Mouse (Mus musculus) myocyte (in vitro differentiated cells): ENCODE data around the gene Slc29a1. TPM values are rescaled to one million over a fixed set of nuclear protein-coding genes. Genes with fewer than 3 reads are reported as not detected.

ENCODE experiments used
- H3K27me3 ChIP-seq: one replicate; pipeline ENCODE4 v1.6.1; 2011; ENCODE audit not compliant: control insufficient read depth, insufficient read depth, insufficient read length
- H3K36me3 ChIP-seq: one replicate; pipeline ENCODE4 v1.6.1; 2011; ENCODE audit not compliant: control insufficient read depth, insufficient read depth
- H3K4me2 ChIP-seq: one replicate; pipeline ENCODE4 v1.6.1; 2011; ENCODE audit warnings: low read depth, control low read depth
- H3K4me3 ChIP-seq: one replicate; pipeline ENCODE4 v1.5.1; 2011; ENCODE audit warnings: mild to moderate bottlenecking, control low read depth, moderate library complexity
- H3K79me2 ChIP-seq: one replicate; pipeline ENCODE4 v1.6.1; 2011; ENCODE audit not compliant: control insufficient read depth, insufficient read depth
- H3ac ChIP-seq: one replicate; pipeline ENCODE4 v1.6.1; 2011; ENCODE audit not compliant: control insufficient read depth, insufficient read length
- CEBPB ChIP-seq: IDR thresholded peaks from 2 replicates; pipeline ENCODE4 v1.6.1; 2011; ENCODE audit warnings: mild to moderate bottlenecking, moderate library complexity; ENCODE audit not compliant: poor library complexity, insufficient read depth, severe bottlenecking
- E2F4 ChIP-seq: IDR thresholded peaks from one replicate; pipeline ENCODE4 v1.6.1; 2011; ENCODE audit warnings: mild to moderate bottlenecking, control low read depth, moderate library complexity; ENCODE audit not compliant: insufficient read depth
- MAX ChIP-seq: IDR thresholded peaks from one replicate; pipeline ENCODE4 v1.6.1; 2011; ENCODE audit warnings: low read depth, mild to moderate bottlenecking, control low read depth
- MYOD1 ChIP-seq, 3 experiments: IDR thresholded peaks; one replicate each; pipeline ENCODE4 v1.6.1; 2011; ENCODE audit warnings: control low read depth in 2 of 3, low read depth in 2 of 3, mild to moderate bottlenecking in 2 of 3, moderate library complexity in 1 of 3; ENCODE audit not compliant: insufficient read length in 2 of 3, control insufficient read depth in 1 of 3
- MYOG ChIP-seq, 3 experiments: IDR thresholded peaks; one replicate each; pipeline ENCODE4 v1.6.1; 2011; ENCODE audit warnings: control low read depth in 2 of 3, low read depth in 2 of 3, mild to moderate bottlenecking in 2 of 3; ENCODE audit not compliant: insufficient read length in 2 of 3, control insufficient read depth in 1 of 3, insufficient read depth in 1 of 3
- POLR2A ChIP-seq: IDR thresholded peaks from one replicate; pipeline ENCODE4 v1.6.1; 2011; ENCODE audit warnings: low read depth, mild to moderate bottlenecking, control low read depth, moderate library complexity; ENCODE audit not compliant: insufficient read length
- POLR2AphosphoS2 ChIP-seq: IDR thresholded peaks from one replicate; pipeline ENCODE4 v1.6.1; 2011; ENCODE audit warnings: low read depth, control low read depth; ENCODE audit not compliant: insufficient read length
- REST ChIP-seq: IDR thresholded peaks from one replicate; pipeline ENCODE4 v1.6.1; 2011; ENCODE audit warnings: mild to moderate bottlenecking, control low read depth, moderate library complexity; ENCODE audit not compliant: insufficient read depth, insufficient read length
- SRF ChIP-seq: IDR thresholded peaks from one replicate; pipeline ENCODE4 v1.6.1; 2011; ENCODE audit warnings: low read depth; ENCODE audit not compliant: control insufficient read depth, insufficient read length
- TCF12 ChIP-seq: IDR thresholded peaks from one replicate; pipeline ENCODE4 v1.6.1; 2011; ENCODE audit warnings: mild to moderate bottlenecking, control low read depth; ENCODE audit not compliant: poor library complexity, insufficient read depth, severe bottlenecking
- TCF3 ChIP-seq: IDR thresholded peaks from one replicate; pipeline ENCODE4 v1.6.1; 2011; ENCODE audit warnings: low read depth, control low read depth; ENCODE audit not compliant: insufficient read length
- USF1 ChIP-seq: IDR thresholded peaks from one replicate; pipeline ENCODE4 v1.6.1; 2011; ENCODE audit warnings: low read depth, mild to moderate bottlenecking, control low read depth, moderate library complexity
- polyA plus RNA-seq: library from polyadenylated mRNA; unstranded; fragments of >200 nt; fragmentation: generic; extraction: Trizol; gene quantifications from one replicate; pipeline ENCODE4 v1.2.1, GENCODE M21; 2012; ENCODE audit warnings: missing spikeins

The Slc29a1 gene
- polyA plus RNA-seq, 1 experiment = 913 TPM

DNA sequence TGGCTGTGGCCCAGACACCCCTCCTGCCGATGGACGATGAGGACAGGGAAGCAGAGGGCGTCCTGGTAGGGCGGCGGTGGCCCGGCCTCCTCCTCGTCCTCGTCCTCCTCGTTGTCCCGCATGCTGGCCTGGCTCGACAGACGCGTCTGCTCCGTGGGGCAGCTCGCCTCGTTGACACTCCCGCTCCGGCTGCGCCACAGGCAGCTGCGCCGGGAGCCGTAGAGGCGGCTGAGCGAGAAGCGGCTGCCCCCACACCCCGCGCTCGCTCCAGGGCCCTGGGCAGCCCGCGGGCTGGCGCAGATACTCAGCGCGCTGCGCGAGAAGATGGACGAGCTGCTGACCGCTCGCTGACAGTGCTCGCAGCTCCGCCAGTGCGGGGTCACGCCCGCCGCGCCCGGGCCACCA is 54.5 kb downstream of the Slc29a1 start:
- H3K79me2 ChIP-seq = no peaks in the 10 kb centered on the region
- H3K4me2 ChIP-seq = no peak overlapping the region
- no peak overlapping the region for H3K4me3 ChIP-seq
- TF ChIP-seq TCF12 = no peak
- H3K36me3 ChIP-seq = no peaks in the 10 kb centered on the region
- H3ac ChIP-seq = no peak overlapping the region
- H3K27me3 ChIP-seq = peaks cover 64% of the 10 kb centered on the region

DNA sequence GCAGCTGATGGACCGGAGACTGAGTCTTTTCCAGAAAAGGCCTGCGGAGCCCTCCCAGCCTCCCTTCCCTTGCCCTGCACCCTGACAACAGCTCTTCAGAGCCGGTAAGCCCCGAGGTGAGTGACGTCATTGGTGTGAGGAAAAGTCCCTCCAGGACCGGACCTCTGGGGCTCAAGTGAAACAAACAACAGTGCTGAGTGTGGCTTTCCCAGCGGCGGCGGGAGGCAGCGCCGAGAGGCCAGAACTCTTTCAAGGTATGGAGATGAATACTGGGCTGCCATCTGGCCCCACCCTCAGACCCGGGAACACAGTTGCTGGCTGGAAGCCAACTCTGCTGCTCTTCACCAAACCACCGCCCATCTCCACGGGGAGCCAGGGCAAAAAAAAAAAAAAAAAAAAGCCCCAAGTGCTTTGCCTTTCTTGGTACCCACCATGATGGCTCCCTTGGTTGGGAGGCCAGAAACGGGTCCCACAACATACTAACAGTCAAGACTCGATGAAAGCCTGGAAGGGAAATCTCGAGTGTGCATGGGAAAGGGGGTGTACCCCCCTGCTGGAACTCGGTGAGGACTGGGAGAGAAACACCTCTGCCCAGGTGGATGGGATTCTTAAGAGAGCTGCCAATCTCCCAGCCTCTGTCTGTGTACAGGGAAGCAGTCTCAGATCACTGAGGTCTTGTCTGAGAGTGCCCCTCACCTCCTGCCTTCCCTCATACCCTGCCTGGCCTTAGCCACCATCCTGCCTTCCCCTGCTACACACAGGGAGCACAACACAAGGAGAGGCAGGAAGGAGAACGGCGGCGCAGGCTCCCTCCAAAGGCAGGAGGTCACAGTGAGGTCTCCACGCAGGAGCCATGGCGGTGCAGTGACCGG is 55.2 kb downstream of the Slc29a1 start:
- Histone ChIP-seq H3K4me3 (no peak overlapping the region), H3ac (no peak overlapping the region), H3K36me3 (no peaks in the 10 kb centered on the region), H3K27me3 (peaks cover 67% of the 10 kb centered on the region), H3K4me2 (no peak overlapping the region), H3K79me2 (no peaks in the 10 kb centered on the region)
- no peak for TF ChIP-seq TCF12
- TF ChIP-seq TCF3 = no peak
- TF ChIP-seq MYOG (IDR thresholded peaks at IDR 0.05; ENCODE audit: control insufficient read depth in 1 of 3, insufficient read depth in 1 of 3, insufficient read length in 2 of 3, low read depth in 2 of 3) = no peak
- no peak for TF ChIP-seq MAX
- TF ChIP-seq SRF = no peak
- no peak for TF ChIP-seq USF1

DNA sequence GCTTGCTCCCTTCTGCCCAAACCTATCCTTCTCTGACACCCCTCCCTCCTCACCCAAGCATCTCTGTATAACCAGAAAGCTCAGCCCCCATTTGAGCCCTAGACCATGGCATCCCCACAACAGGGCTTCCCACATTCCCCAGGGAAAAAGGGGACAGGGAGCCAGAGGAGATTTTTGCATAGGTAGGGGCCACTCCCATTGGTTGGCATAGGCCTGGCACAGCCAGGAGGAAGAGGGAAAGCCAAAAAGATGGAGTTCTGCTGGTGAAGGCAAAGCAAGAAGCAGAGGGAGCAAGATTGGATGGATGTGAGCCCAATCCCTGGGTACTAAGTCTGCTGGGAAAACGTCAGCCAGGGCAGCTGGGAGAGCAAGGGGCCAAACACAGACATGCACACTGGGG is 56.3 kb downstream of the Slc29a1 start:
- Histone ChIP-seq H3K36me3 (no peaks in the 10 kb centered on the region), H3K4me3 (no peak overlapping the region), H3K27me3 (peaks cover 67% of the 10 kb centered on the region), H3K79me2 (no peaks in the 10 kb centered on the region), H3ac (no peak overlapping the region), H3K4me2 (no peak overlapping the region)
- no peak for TF ChIP-seq MYOD1 (IDR thresholded peaks at IDR 0.05; ENCODE audit: control insufficient read depth in 1 of 3, insufficient read length in 2 of 3, low read depth in 2 of 3)
- TF ChIP-seq TCF3 = no peak
- TF ChIP-seq SRF = no peak
- no peak for TF ChIP-seq POLR2AphosphoS2
- no peak for TF ChIP-seq MYOG (IDR thresholded peaks at IDR 0.05; ENCODE audit: control insufficient read depth in 1 of 3, insufficient read depth in 1 of 3, insufficient read length in 2 of 3, low read depth in 2 of 3)
- TF ChIP-seq REST = no peak
- no peak for TF ChIP-seq E2F4
- TF ChIP-seq USF1 = no peak
- no peak for TF ChIP-seq POLR2A
- TF ChIP-seq CEBPB = no peak
- no peak for TF ChIP-seq MAX
- TF ChIP-seq TCF12 = no peak

DNA sequence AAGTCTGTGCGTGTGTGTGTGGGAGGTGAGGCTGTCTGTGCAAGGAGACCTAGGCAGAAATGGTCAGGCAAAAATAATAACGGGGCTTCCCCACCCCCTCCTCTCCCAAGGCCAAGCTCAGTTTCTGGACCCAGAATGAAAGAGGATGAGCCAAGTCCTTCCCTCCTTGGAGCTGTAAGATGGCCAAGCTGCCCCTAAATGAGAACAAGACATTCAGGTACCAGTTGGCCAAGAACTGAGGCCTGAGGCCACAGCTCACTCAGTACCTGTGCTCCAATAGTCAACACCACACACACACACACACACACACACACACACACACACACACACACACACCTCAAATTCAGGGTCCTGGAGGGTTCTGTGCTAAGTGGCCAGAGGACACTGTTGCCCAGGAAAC is 56.7 kb downstream of the Slc29a1 start:
- Histone ChIP-seq H3K27me3 (peaks cover 68% of the 10 kb centered on the region), H3K36me3 (no peaks in the 10 kb centered on the region), H3ac (no peak overlapping the region), H3K79me2 (no peaks in the 10 kb centered on the region), H3K4me3 (no peak overlapping the region), H3K4me2 (no peak overlapping the region)
- TF ChIP-seq REST = no peak
- TF ChIP-seq MAX = no peak
- TF ChIP-seq CEBPB = no peak
- TF ChIP-seq POLR2A = no peak
- no peak for TF ChIP-seq E2F4
- TF ChIP-seq SRF = no peak
- no peak for TF ChIP-seq MYOG (IDR thresholded peaks at IDR 0.05; ENCODE audit: control insufficient read depth in 1 of 3, insufficient read depth in 1 of 3, insufficient read length in 2 of 3, low read depth in 2 of 3)
- no peak for TF ChIP-seq POLR2AphosphoS2
- TF ChIP-seq MYOD1 (IDR thresholded peaks at IDR 0.05; ENCODE audit: control insufficient read depth in 1 of 3, insufficient read length in 2 of 3, low read depth in 2 of 3) = no peak
- no peak for TF ChIP-seq USF1
- no peak for TF ChIP-seq TCF3
- TF ChIP-seq TCF12 = no peak

DNA sequence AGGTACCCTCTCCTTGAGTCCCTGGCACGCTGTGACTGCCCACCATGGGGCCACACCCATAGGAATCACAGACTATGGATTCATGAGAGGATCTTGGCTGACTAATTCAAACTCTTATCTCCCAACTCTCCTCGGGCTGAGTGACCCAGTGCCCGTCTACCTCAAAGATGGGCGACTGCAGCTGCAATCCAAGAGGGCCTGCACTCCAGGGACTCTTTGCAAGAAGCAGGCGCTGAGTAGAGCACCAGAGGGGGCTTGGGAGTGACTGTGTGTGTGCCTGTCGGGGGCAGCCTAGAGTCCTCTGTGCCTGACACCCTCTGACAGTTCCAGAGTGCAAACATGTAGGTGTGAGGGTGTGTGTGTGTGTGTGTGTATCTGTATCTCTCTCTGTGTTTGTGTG is 57.3 kb downstream of the Slc29a1 start:
- peaks cover 71% of the 10 kb centered on the region for H3K27me3 ChIP-seq
- TF ChIP-seq POLR2AphosphoS2 (no peak), REST (no peak), TCF12 (no peak), MYOD1 (IDR thresholded peaks at IDR 0.05; ENCODE audit: control insufficient read depth in 1 of 3, insufficient read length in 2 of 3, low read depth in 2 of 3) (no peak), MYOG (IDR thresholded peaks at IDR 0.05; ENCODE audit: control insufficient read depth in 1 of 3, insufficient read depth in 1 of 3, insufficient read length in 2 of 3, low read depth in 2 of 3) (no peak), TCF3 (no peak), MAX (no peak), USF1 (no peak), CEBPB (no peak), E2F4 (no peak), SRF (no peak), POLR2A (no peak)
- no peak overlapping the region for H3K4me3 ChIP-seq
- H3K4me2 ChIP-seq = no peak overlapping the region
- no peaks in the 10 kb centered on the region for H3K79me2 ChIP-seq
- H3ac ChIP-seq = no peak overlapping the region
- no peaks in the 10 kb centered on the region for H3K36me3 ChIP-seq
